Mouse (Mus musculus) embryonic facial prominence, embryonic 14.5 days (tissue): ENCODE results near the gene Ddx54. TPM values are rescaled to one million over a fixed set of nuclear protein-coding genes. Genes with fewer than 3 reads are reported as not detected.

Experiments used
- ATAC-seq: fragments of 200-750 bp; cut with Nextera tagmentation; 2 replicates; pipeline ENCODE4 v1.8.0; 2017; ENCODE audit warnings: low read depth, moderate number of reproducible peaks, moderate TSS enrichment
- DNase-seq: peaks from one replicate; pipeline ENCODE4 v3.0.0-alpha.2; 2015; ENCODE audit warnings: low spot score
- H3K27ac ChIP-seq: fragments of 300-500 bp; sonication (generic); replicated peaks from 2 replicates; pipeline ENCODE4 v1.5.1; 2014; ENCODE audit warnings: low read depth, mild to moderate bottlenecking, low read length, moderate library complexity
- H3K27me3 ChIP-seq: fragments of 300-500 bp; sonication (generic); replicated peaks from 2 replicates; pipeline ENCODE4 v1.6.1; 2014; ENCODE audit warnings: low read length; ENCODE audit not compliant: control insufficient read depth, insufficient read depth
- H3K36me3 ChIP-seq: fragments of 300-500 bp; sonication (generic); 2 replicates; pipeline ENCODE4 v1.6.1; 2014; ENCODE audit warnings: low read length, mixed read lengths; ENCODE audit not compliant: control insufficient read depth, insufficient read depth
- H3K4me1 ChIP-seq: fragments of 300-500 bp; sonication (generic); 2 replicates; pipeline ENCODE4 v1.6.1; 2014; ENCODE audit warnings: antibody characterized with exemption, low read length; ENCODE audit not compliant: control insufficient read depth, insufficient read depth
- H3K4me2 ChIP-seq: fragments of 300-500 bp; sonication (generic); 2 replicates; pipeline ENCODE4 v1.6.1; 2014; ENCODE audit warnings: low read depth, mild to moderate bottlenecking, low read length, moderate library complexity, mixed read lengths
- H3K4me3 ChIP-seq: fragments of 300-500 bp; sonication (generic); 2 replicates; pipeline ENCODE4 v1.5.1; 2014; ENCODE audit warnings: low read depth, mild to moderate bottlenecking, low read length
- H3K9ac ChIP-seq: fragments of 300-500 bp; sonication (generic); 2 replicates; pipeline ENCODE4 v1.6.1; 2014; ENCODE audit warnings: low read depth, mild to moderate bottlenecking, low read length, moderate library complexity, mixed read lengths
- H3K9me3 ChIP-seq: fragments of 300-500 bp; sonication (generic); 2 replicates; pipeline ENCODE4 v1.6.1; 2016; ENCODE audit warnings: low read length; ENCODE audit not compliant: control insufficient read depth
- WGBS: fragments of 180-500 bp; shearing (Covaris S2); extraction: QIAGEN DNeasy Blood & Tissue Kit; methylation state at CpG from one replicate; pipeline ENCODE4 v1.1.7; 2014; 5-methylcytosine and 5-hydroxymethylcytosine counted together
- polyA plus RNA-seq: library from polyadenylated mRNA; unstranded; fragments of >200 nt; fragmentation: Nextera tagmentation; extraction: Ambion mirVana; gene quantifications from 2 replicates; pipeline ENCODE4 v1.2.1, GENCODE M21; 2014

Ddx54 gene
- polyA plus RNA-seq, 1 experiment from 2014 or later = 28.2 TPM

DNA sequence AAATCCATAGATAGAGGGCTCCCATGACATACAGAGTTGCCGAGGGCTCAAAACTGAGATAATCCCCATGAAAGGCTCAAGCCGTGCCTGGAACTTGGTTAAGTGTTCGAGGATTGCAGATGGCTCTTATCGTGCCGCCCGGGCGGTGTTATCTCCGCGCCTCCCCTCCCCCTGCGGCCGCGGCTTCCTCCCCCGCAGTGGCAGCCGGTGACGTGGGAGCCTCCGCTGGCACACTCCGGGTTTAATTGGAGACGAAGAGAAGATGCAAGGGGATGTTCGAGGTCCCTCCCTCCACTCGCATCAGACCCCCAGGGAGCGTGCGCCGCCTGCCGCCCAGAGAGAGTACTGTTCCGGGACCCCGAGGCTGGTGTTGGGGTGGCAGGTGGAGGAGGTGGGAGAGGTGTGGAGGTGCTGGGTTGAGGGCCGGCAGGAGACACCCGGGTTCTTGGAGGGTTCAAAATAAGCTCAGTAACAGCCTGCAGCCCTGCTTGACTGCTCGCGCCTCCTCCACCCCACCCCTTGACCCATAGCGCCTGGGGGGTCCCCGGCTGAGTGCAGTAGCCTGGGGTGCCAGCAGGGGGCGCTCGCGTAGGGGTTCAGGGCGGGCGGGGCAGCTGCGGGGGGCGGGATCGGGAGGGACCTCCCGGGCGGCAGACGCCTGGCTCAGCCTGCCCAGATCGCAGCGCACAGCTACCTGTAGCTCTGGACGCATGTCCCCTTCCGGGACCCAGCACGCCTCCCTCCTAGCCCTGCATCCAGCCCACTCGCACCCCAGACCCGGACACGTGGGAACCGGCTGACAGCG is 36.2 kb downstream of the Ddx54 start, which contains the start of gene Rasal1:
Gene Rasal1 (plus strand): TSS at position 244 of the 805 bp plus-strand sequence.
- Histone ChIP-seq H3K9ac (peak within 1 kb of the TSS; percentile 30; the same call in 1 of the 2 replicates), H3K27ac (no peak within 1 kb of the TSS), H3K27me3 (peaks cover 49% of the 10 kb centered on the region), H3K4me1 (no peaks in the 10 kb centered on the region), H3K36me3 (no peaks in the 10 kb centered on the region), H3K4me2 (peak within 1 kb of the TSS; percentile 50), H3K4me3 (peak within 1 kb of the TSS; percentile 25), H3K9me3 (no peaks in the 10 kb centered on the region)
- under 1% methylated on average over 38 of the region's 53 CpGs for whole genome bisulfite sequencing
- ATAC-seq = peak; percentile 62; the same call in 1 of the 2 replicates
- no peak for DNase-seq

DNA sequence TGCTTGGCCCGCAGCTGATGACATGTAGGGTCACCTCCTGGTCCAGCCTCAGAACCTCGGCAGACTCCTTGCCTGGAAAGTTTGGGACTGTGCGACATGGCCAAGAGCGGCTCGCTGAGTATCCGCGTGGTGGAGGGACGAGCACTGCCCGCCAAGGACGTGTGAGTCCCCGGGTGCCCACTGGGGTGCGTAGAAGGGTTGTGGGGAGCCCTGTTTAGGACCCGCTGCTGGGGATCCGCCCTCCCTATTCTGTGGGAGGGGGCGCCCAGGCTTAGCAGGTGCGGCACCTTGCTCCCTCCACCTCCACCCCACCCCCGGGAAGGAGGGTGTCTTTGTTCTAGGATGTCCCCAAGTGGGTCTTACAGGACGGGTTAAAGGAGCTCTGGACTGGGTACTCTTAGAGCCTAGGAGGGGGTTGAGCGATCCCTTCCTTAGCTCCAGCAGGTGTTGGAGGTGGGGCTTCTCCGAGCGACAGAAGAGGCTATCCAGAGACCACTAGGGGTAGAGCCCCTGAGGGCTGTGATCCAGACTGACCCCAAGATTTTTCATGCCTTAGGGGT is 36.9 kb downstream of the Ddx54 start:
- no peak for DNase-seq
- H3K4me1 ChIP-seq = no peaks in the 10 kb centered on the region
- no peaks in the 10 kb centered on the region for H3K9me3 ChIP-seq
- H3K9ac ChIP-seq = no peak overlapping the region
- no peaks in the 10 kb centered on the region for H3K36me3 ChIP-seq
- 2% methylated on average over 14 of the region's 21 CpGs for WGBS
- H3K27me3 ChIP-seq = peaks cover 49% of the 10 kb centered on the region
- peak overlapping the region; percentile 50 for H3K4me2 ChIP-seq
- peak overlapping the region; percentile 25 for H3K4me3 ChIP-seq
- ATAC-seq = peak; percentile 26; the same call in 1 of the 2 replicates
- H3K27ac ChIP-seq = no peak overlapping the region

DNA sequence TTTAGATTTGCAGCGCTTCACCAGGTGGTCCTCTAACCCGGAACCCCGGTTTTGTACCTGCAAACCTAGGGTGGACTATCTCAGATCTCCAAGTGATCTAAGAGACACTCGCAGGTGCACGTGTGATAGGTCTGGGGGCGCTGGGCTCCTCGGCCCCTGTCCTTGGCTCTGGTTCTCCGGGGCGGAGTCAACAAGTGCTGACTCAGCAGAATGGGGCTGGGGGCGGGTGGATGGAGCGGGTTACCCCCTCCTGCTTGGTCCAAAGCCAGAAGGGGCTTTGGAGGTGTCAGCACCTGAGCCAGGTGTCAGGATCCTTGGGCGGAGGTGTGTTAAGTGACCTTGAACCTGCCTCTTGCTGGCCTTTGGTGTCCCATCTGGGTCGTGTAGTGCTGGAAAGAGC is 37.4 kb downstream of the Ddx54 start:
- Histone ChIP-seq H3K4me3 (no peak overlapping the region), H3K27me3 (peaks cover 49% of the 10 kb centered on the region), H3K4me1 (no peaks in the 10 kb centered on the region), H3K9ac (no peak overlapping the region), H3K9me3 (no peaks in the 10 kb centered on the region), H3K27ac (no peak overlapping the region), H3K4me2 (no peak overlapping the region), H3K36me3 (no peaks in the 10 kb centered on the region)
- 28% methylated on average over 13 of the region's 13 CpGs for WGBS
- ATAC-seq (no peak), DNase-seq (no peak)

DNA sequence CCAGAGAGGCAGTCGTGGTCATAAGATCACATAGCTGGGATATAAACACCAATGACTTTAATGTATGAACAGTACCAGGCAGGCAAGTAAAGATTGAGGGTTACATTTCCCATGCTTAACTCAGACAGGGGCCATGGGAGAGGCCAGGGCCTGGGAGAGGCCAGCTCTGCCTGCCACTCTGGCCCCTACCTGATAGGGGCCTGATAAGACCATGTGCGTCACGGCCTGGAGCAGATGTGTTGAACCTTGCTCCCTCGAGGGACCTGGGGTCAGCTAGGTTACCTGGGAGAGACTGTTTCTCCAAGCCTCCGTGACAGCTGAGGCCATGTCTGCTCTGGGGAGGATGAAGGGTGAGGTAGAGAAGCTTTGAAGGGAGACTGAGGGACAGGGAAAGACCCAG is 38.7 kb downstream of the Ddx54 start:
- Histone ChIP-seq H3K4me1 (no peaks in the 10 kb centered on the region), H3K36me3 (no peaks in the 10 kb centered on the region), H3K4me3 (no peak overlapping the region), H3K9ac (no peak overlapping the region), H3K27me3 (peaks cover 49% of the 10 kb centered on the region), H3K9me3 (no peaks in the 10 kb centered on the region), H3K4me2 (no peak overlapping the region), H3K27ac (no peak overlapping the region)
- DNase-seq = no peak
- no peak for ATAC-seq
- 63% methylated on average over 5 of the region's 5 CpGs for WGBS

DNA sequence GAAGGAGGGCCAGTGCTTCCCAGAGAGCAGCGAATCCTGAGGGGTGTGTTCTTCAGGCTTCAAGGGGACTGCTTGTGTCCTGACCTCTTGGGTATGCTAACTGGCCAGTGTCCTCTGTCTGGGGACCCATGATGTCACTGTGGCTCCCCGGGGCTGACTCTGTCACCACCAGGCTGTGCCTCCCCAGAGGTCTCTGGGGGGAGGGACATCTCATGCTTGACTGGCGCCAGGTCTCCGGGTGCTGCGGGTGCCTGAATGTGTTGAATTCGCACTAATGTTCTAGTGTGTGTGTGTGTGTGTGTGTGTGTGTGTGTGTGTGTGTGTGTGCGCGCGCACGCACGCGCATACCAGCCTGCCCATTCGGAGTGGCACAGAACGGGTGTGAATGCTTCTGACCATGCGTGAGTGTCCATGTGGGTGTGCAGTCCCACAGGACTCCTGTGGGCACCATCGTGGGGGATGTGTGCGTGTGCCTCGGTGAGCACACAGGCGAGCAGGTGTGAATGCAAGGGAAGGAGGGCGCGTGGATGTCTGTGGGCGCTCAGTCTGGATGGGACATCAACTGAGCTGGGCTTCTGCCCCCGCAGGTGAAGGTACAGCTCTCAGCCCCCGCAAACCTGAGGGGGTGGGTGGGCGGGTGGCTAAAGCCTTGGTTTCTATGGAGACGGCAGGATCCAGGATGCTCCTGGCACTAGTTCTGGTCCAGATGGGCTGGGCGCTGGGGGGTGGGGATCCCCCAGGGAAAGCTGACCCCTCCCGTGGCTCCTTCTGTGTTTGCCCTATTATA is 40.6 kb downstream of the Ddx54 start:
- H3K4me2 ChIP-seq = no peak overlapping the region
- DNase-seq (no peak), ATAC-seq (no peak)
- WGBS = 78% methylated on average over 27 of the region's 28 CpGs
- no peaks in the 10 kb centered on the region for H3K36me3 ChIP-seq
- no peak overlapping the region for H3K27ac ChIP-seq
- no peak overlapping the region for H3K9ac ChIP-seq
- H3K27me3 ChIP-seq = peaks cover 35% of the 10 kb centered on the region
- H3K4me1 ChIP-seq = no peaks in the 10 kb centered on the region
- H3K4me3 ChIP-seq = no peak overlapping the region
- H3K9me3 ChIP-seq = no peaks in the 10 kb centered on the region

DNA sequence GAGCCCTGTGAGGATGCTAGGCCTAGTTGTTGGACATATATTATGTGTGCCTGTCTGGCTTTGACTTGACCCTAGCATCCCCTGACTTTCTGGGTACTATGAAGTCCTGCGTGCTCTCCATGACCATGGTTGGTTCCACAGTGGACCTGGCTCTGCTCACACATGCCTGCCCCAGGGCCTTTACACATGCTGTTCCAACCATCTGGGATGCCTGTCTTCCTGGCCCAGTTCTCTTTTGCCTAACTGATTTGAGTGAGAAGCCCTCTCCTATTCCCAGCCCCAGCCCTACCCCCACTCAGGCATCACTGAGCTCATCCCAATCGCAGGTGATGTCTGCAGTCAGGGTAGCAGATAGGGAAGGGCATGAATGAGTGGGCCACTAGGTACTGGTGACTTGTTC is 41.3 kb downstream of the Ddx54 start:
- peaks cover 27% of the 10 kb centered on the region for H3K27me3 ChIP-seq
- ATAC-seq = no peak
- WGBS = 90% methylated on average over 2 of the region's 2 CpGs

DNA sequence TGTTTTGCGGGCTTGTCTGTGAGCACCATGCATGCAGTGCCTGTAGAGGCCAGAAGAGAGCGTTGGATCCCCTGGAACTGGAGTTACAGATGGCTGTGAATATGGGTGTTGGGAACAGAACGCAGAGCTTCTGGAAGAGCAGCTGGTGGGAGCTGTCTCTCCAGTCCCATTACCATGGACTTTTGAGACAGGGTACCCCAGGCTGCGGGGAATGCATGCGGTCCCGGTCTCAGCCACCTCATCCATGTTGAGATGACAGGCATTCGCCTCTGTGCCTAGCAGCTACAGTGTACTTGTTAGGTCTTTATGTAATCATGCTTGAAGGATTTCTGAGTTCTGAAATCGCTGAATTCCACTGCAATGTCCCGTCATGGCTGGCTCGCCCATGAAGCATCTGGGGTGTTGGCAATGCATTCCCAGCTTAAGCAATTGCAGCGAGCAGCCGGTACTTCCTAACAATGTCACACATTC is 43.8 kb downstream of the Ddx54 start:
- H3K4me2 ChIP-seq = no peak overlapping the region
- DNase-seq (no peak), ATAC-seq (no peak)
- no peak overlapping the region for H3K4me3 ChIP-seq
- H3K9me3 ChIP-seq = no peaks in the 10 kb centered on the region
- peaks cover 4% of the 10 kb centered on the region; the same call in 1 of the 2 replicates for H3K27me3 ChIP-seq
- H3K9ac ChIP-seq = no peak overlapping the region
- no peaks in the 10 kb centered on the region for H3K4me1 ChIP-seq
- no peak overlapping the region for H3K27ac ChIP-seq
- WGBS = 78% methylated on average over 12 of the region's 12 CpGs
- H3K36me3 ChIP-seq = no peaks in the 10 kb centered on the region

More for the DNA sequence above, 41.3 kb downstream of the Ddx54 start:
- Histone ChIP-seq H3K27ac (no peak overlapping the region), H3K9ac (no peak overlapping the region), H3K4me3 (no peak overlapping the region), H3K4me1 (no peaks in the 10 kb centered on the region), H3K4me2 (no peak overlapping the region), H3K36me3 (no peaks in the 10 kb centered on the region), H3K9me3 (no peaks in the 10 kb centered on the region)
- DNase-seq = no peak

DNA sequence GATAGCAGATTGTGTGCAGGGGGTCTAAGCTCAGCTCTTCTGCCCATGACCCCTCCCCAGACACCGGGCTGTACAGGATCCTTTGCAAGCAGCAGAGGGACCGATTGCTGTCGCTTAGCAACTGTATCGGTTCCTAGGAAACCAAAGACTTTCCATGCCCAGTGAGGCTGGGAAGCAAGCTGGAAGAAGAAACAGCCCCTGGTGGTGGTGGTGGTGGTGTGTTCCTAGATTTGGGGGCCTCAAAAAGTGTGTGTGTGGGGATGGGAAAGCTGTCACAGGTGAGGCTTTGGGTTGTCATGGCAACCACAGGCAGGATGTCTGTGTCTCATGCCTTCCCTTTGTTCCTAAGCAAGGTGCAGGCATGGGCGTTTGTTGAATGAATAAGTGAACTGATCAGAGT is 48.3 kb downstream of the Ddx54 start:
- 47% methylated on average over 5 of the region's 5 CpGs for WGBS

More for the DNA sequence above, 48.3 kb downstream of the Ddx54 start:
- DNase-seq (no peak), ATAC-seq (no peak)
- Histone ChIP-seq H3K4me1 (no peaks in the 10 kb centered on the region), H3K9ac (no peak overlapping the region), H3K36me3 (no peaks in the 10 kb centered on the region), H3K27me3 (no peaks in the 10 kb centered on the region), H3K9me3 (no peaks in the 10 kb centered on the region), H3K27ac (no peak overlapping the region), H3K4me3 (no peak overlapping the region), H3K4me2 (no peak overlapping the region)
